Mouse (Mus musculus): ENCODE measurements around the gene P4hb. TPM values are rescaled to one million over a fixed set of nuclear protein-coding genes. Genes with fewer than 3 reads are reported as not detected.
"Not testable (repeated sequence)": the region's sequence is repeated elsewhere in the genome, so short reads cannot be mapped to it uniquely, and the experiment has no call there.

Gene P4hb
- polyA plus RNA-seq, 1 experiment from 2014 or later: 504 TPM

DNA sequence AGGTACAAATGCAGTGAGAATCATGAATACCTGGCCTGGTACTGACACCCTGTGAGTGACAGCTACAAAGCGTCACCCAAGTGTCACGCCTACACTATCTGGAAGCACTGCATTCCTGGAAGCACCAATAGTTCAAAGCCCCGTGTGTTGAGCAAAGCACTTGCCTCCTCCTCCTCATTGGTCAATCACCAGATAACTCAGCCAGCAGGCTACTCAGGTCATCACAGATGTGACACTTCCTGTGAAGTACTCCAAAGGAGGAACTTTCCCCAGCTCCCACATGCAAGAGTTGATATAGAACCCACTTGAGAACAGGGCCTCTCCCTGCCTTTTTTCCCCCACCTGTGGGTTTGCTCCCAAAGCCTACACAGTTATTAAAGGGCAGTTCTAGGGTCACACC is 1.9 kb downstream of the P4hb start:
- H3K9me3 ChIP-seq (ENCODE audit: control insufficient read depth, low read length): no peaks in the 10 kb centered on the region
- peak overlapping the region; percentile 86; the same call in 1 of the 2 replicates for H3K4me2 ChIP-seq (replicated peaks; ENCODE audit: low read depth, low read length)
- H3K27ac ChIP-seq (ENCODE audit: low read depth, low read length): no peak overlapping the region
- WGBS: 90% methylated on average over 3 of the region's 3 CpGs
- no peaks in the 10 kb centered on the region for H3K27me3 ChIP-seq (ENCODE audit: control insufficient read depth, insufficient read depth, low read length)
- DNase-seq (ENCODE audit: low spot score) (no peak), ATAC-seq (ENCODE audit: low FRiP score) (no peak)
- peaks cover 15% of the 10 kb centered on the region for H3K36me3 ChIP-seq (ENCODE audit: control insufficient read depth, insufficient read depth, low read length)
- peaks cover 14% of the 10 kb centered on the region; the same call in 1 of the 2 replicates for H3K4me1 ChIP-seq (replicated peaks; ENCODE audit: control insufficient read depth, insufficient read depth, low read length)
- peak overlapping the region; percentile 99; the same call in 1 of the 2 replicates for H3K4me3 ChIP-seq (ENCODE audit: low read depth, low read length)
- H3K9ac ChIP-seq (ENCODE audit: low read depth, low read length): peak overlapping the region; percentile 96; the same call in 1 of the 2 replicates

DNA sequence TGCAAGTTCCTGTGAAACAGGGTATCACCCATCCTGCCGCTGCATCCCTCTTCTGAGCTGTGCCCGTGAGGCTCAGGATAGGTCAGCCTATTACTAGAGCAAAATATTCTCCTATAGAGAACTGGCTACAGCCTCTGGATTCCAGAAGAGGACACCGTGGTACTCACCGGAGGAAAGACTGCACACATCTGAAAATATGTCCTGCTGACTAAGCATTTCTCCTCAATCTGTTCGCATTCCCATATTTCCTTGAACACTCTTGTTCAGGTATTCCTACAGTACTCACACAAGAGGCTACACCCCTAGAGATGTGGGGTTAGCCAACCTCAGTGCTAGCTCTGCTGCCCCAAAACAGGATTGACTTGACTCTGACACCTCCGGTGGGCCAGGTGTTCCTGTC is 4.7 kb downstream of the P4hb start:
- WGBS: 96% methylated on average over 6 of the region's 6 CpGs
- ATAC-seq (ENCODE audit: low FRiP score) (no peak), DNase-seq (ENCODE audit: low spot score) (no peak)
- no peak overlapping the region for H3K27ac ChIP-seq (ENCODE audit: low read depth, low read length)
- H3K4me3 ChIP-seq (ENCODE audit: low read depth, low read length): no peak overlapping the region
- no peak overlapping the region for H3K4me2 ChIP-seq (replicated peaks; ENCODE audit: low read depth, low read length)
- no peaks in the 10 kb centered on the region for H3K27me3 ChIP-seq (ENCODE audit: control insufficient read depth, insufficient read depth, low read length)
- H3K9me3 ChIP-seq (ENCODE audit: control insufficient read depth, low read length): no peaks in the 10 kb centered on the region
- no peak overlapping the region for H3K9ac ChIP-seq (ENCODE audit: low read depth, low read length)
- peaks cover 8% of the 10 kb centered on the region; the same call in 1 of the 2 replicates for H3K4me1 ChIP-seq (replicated peaks; ENCODE audit: control insufficient read depth, insufficient read depth, low read length)
- H3K36me3 ChIP-seq (ENCODE audit: control insufficient read depth, insufficient read depth, low read length): peaks cover 23% of the 10 kb centered on the region

DNA sequence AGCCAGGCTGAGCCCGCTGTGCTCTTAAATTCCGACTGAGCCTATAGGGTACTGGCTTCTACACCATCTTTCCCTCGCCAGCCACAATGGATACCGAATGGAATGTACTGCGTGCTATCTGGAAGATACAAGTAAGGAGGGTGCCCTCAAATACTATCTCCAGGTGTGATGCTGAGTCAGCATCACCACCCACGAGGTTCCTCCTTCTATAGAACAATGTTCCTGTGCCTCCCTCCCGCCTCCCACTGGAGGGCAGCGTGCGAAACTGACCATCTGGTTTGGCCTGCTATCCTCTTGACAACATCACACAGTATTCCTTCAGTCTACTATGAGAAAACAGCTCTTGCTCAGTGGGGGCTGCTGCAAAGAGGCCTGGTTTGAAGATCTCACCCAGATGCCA is 7.9 kb downstream of the P4hb start:
- H3K27me3 ChIP-seq (ENCODE audit: control insufficient read depth, insufficient read depth, low read length): no peaks in the 10 kb centered on the region
- H3K27ac ChIP-seq (ENCODE audit: low read depth, low read length): no peak overlapping the region
- DNase-seq (ENCODE audit: low spot score): no peak
- H3K36me3 ChIP-seq (ENCODE audit: control insufficient read depth, insufficient read depth, low read length): peaks cover 41% of the 10 kb centered on the region
- no peak overlapping the region for H3K9ac ChIP-seq (ENCODE audit: low read depth, low read length)
- H3K4me3 ChIP-seq (ENCODE audit: low read depth, low read length): no peak overlapping the region
- 87% methylated on average over 9 of the region's 9 CpGs for WGBS
- H3K4me2 ChIP-seq (replicated peaks; ENCODE audit: low read depth, low read length): no peak overlapping the region
- no peak for ATAC-seq (ENCODE audit: low FRiP score)
- H3K9me3 ChIP-seq (ENCODE audit: control insufficient read depth, low read length): no peaks in the 10 kb centered on the region
- H3K4me1 ChIP-seq (replicated peaks; ENCODE audit: control insufficient read depth, insufficient read depth, low read length): no peaks in the 10 kb centered on the region

DNA sequence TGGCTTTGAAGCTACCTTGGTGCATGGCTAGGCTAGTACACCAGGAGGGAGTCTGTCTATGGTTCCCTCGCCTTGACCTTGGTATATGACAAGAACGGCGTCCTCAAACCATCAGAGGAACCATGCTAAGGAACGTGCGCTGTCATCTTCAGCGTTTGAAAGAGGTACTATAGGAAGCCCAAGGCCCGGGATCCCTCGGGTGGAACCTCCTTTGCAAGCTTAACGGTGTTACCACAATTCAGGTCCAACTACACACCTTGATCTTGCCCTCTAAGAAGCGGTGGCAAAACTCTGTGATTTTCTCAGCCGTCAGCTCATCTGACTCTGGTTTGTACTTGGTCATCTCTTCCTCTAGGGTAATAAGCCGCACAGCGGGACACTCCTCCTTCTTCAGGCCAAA is 10.1 kb downstream of the P4hb start:
- no peak for DNase-seq (ENCODE audit: low spot score)
- H3K4me2 ChIP-seq (replicated peaks; ENCODE audit: low read depth, low read length): no peak overlapping the region
- peaks cover 35% of the 10 kb centered on the region for H3K36me3 ChIP-seq (ENCODE audit: control insufficient read depth, insufficient read depth, low read length)
- H3K9me3 ChIP-seq (ENCODE audit: control insufficient read depth, low read length): no peaks in the 10 kb centered on the region
- H3K4me1 ChIP-seq (replicated peaks; ENCODE audit: control insufficient read depth, insufficient read depth, low read length): no peaks in the 10 kb centered on the region
- no peak overlapping the region for H3K4me3 ChIP-seq (ENCODE audit: low read depth, low read length)
- WGBS: 96% methylated on average over 13 of the region's 13 CpGs
- no peak for ATAC-seq (ENCODE audit: low FRiP score)
- no peaks in the 10 kb centered on the region for H3K27me3 ChIP-seq (ENCODE audit: control insufficient read depth, insufficient read depth, low read length)
- H3K9ac ChIP-seq (ENCODE audit: low read depth, low read length): no peak overlapping the region
- no peak overlapping the region for H3K27ac ChIP-seq (ENCODE audit: low read depth, low read length)

DNA sequence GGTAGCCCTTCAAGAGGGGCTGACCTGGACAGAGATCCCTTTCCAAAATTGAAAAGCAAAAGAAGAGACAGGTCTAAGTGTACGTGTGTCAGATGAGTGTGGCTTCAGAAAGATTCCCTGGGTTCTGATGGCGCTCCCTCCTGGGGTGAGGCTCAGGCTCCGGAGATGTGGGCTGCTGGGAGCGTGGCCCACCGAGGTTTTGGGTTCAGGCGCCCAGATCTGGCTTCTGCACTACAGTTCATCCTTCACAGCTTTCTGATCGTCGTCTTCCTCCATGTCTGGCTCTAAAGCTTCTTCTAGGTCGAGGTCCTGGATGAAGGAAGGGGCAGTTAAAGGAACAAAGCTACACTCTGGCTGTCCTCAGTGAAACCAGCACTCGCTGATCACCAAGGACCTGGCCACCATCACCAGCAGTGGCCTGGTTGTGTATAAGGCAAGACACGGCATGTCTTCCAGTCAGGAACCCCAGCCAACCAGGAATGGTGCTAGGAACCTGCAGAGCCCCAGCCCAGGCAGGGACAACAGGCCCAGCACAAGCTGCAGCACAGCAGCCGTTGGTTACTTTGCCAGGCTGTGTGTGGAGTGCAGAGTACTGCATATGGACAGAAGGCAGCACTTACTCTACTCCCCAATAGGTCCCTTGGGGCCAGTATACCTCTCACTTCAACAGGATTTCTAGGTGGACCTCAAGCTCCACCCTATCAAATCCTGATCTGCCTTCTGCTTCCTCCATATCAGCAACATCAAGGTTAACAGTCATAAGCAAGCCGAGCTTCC is 11.9 kb downstream of the P4hb start:
- H3K27ac ChIP-seq (ENCODE audit: low read depth, low read length): no peak overlapping the region
- ATAC-seq (ENCODE audit: low FRiP score): no peak
- H3K36me3 ChIP-seq (ENCODE audit: control insufficient read depth, insufficient read depth, low read length): peaks cover 30% of the 10 kb centered on the region
- no peak for DNase-seq (ENCODE audit: low spot score)
- no peak overlapping the region for H3K9ac ChIP-seq (ENCODE audit: low read depth, low read length)
- 94% methylated on average over 13 of the region's 13 CpGs for WGBS
- no peaks in the 10 kb centered on the region for H3K4me1 ChIP-seq (replicated peaks; ENCODE audit: control insufficient read depth, insufficient read depth, low read length)
- H3K9me3 ChIP-seq (ENCODE audit: control insufficient read depth, low read length): no peaks in the 10 kb centered on the region
- H3K4me2 ChIP-seq (replicated peaks; ENCODE audit: low read depth, low read length): no peak overlapping the region
- H3K4me3 ChIP-seq (ENCODE audit: low read depth, low read length): no peak overlapping the region
- no peaks in the 10 kb centered on the region for H3K27me3 ChIP-seq (ENCODE audit: control insufficient read depth, insufficient read depth, low read length)

DNA sequence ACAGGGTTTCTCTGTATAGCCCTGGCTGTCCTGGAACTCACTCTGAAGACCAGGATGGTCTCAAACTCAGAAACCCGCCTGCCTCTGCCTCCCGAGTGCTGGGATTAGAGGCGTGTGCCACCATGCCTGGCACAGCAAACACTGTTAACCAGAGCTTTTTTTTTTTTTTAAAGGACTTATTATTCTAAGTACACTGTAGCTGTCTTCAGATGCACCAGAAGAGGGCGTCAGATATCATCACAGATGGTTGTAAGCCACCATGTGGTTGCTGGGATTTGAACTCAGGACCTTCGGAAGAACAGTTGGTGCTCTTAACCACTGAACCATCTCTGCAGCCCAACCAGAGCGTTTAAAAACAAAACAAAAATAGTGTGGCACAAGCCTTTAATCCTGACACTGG is 14.2 kb downstream of the P4hb start:
- not testable (repeated sequence) for H3K4me1 ChIP-seq (replicated peaks; ENCODE audit: control insufficient read depth, insufficient read depth, low read length); H3K27ac ChIP-seq (ENCODE audit: low read depth, low read length); DNase-seq (ENCODE audit: low spot score); H3K4me3 ChIP-seq (ENCODE audit: low read depth, low read length); H3K27me3 ChIP-seq (ENCODE audit: control insufficient read depth, insufficient read depth, low read length); ATAC-seq (ENCODE audit: low FRiP score); H3K4me2 ChIP-seq (replicated peaks; ENCODE audit: low read depth, low read length); H3K9ac ChIP-seq (ENCODE audit: low read depth, low read length); H3K9me3 ChIP-seq (ENCODE audit: control insufficient read depth, low read length)
- H3K36me3 ChIP-seq (ENCODE audit: control insufficient read depth, insufficient read depth, low read length): peaks cover 22% of the 10 kb centered on the region
- WGBS: 90% methylated on average over 6 of the region's 6 CpGs

DNA sequence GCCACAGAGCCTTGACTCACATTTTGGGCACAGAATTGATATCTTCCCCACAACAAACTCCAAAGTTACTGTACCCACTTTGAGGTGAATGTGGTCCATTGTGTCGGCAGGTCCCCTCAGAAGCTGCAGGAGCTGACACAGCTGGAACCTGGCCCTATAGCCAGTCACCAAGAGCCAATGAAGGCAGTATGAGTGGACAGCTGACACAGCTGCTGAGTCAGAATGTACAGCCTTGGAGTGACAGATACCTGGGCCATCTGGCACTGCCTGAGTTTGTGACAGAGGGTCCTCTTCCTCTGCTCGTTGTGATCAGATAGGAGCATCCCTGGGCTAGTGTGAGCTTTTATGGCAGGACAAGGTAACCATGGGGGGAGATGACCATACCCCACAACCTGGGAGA is 17.8 kb downstream of the P4hb start:
- Histone ChIP-seq H3K27ac (ENCODE audit: low read depth, low read length) (no peak overlapping the region), H3K4me1 (replicated peaks; ENCODE audit: control insufficient read depth, insufficient read depth, low read length) (no peaks in the 10 kb centered on the region), H3K36me3 (ENCODE audit: control insufficient read depth, insufficient read depth, low read length) (peaks cover 4% of the 10 kb centered on the region; the same call in 1 of the 2 replicates), H3K4me2 (replicated peaks; ENCODE audit: low read depth, low read length) (no peak overlapping the region), H3K9ac (ENCODE audit: low read depth, low read length) (no peak overlapping the region), H3K27me3 (ENCODE audit: control insufficient read depth, insufficient read depth, low read length) (no peaks in the 10 kb centered on the region), H3K4me3 (ENCODE audit: low read depth, low read length) (no peak overlapping the region), H3K9me3 (ENCODE audit: control insufficient read depth, low read length) (no peaks in the 10 kb centered on the region)
- no peak for DNase-seq (ENCODE audit: low spot score)
- 85% methylated on average over 2 of the region's 2 CpGs for WGBS
- no peak for ATAC-seq (ENCODE audit: low FRiP score)

DNA sequence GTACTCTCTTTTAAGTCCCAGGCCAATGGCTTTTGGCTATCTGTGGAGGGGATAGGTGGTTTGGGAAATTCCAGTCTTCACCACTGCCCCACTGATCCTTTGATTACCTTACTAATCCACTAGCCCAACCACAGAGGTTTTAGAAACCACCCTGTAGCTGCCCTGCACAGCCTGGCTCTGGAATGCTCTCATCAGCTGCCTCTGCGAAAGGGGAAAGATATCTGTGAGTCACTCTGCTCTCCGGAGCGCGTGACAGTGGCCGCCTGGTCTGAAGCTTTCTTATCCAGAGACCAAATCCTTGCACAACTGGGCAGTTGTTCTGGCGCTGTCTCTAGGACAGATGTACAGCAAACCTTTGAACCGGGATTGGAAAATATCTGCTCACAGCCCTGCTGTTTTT is 18.2 kb downstream of the P4hb start:
- Histone ChIP-seq H3K4me3 (ENCODE audit: low read depth, low read length) (no peak overlapping the region), H3K4me1 (replicated peaks; ENCODE audit: control insufficient read depth, insufficient read depth, low read length) (peaks cover 3% of the 10 kb centered on the region), H3K36me3 (ENCODE audit: control insufficient read depth, insufficient read depth, low read length) (no peaks in the 10 kb centered on the region; the same call in 1 of the 2 replicates), H3K9me3 (ENCODE audit: control insufficient read depth, low read length) (no peaks in the 10 kb centered on the region), H3K27ac (ENCODE audit: low read depth, low read length) (no peak overlapping the region), H3K9ac (ENCODE audit: low read depth, low read length) (no peak overlapping the region), H3K4me2 (replicated peaks; ENCODE audit: low read depth, low read length) (no peak overlapping the region), H3K27me3 (ENCODE audit: control insufficient read depth, insufficient read depth, low read length) (no peaks in the 10 kb centered on the region)
- ATAC-seq (ENCODE audit: low FRiP score) (no peak), DNase-seq (ENCODE audit: low spot score) (no peak)
- WGBS: 90% methylated on average over 7 of the region's 7 CpGs

DNA sequence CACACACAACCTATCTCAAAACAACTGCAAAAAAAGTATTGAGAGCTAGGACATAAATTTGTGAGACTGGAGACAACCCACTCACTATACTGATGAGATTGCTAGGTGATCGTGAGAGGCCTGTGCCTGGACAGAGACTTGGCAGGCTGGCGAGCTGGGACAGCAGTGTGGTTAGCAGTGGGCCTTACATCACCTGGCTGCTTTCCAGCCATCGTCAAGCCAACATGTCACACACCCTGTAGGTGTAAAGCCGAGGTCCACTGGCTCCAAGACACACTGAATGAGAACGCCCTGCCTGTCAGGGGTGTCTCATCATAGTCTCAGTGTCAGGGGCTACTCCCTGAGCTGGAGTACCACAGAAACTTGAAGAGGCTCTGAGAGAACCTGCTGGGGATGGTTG is 20.3 kb downstream of the P4hb start:
- WGBS: 75% methylated on average over 5 of the region's 5 CpGs
- Histone ChIP-seq H3K9ac (ENCODE audit: low read depth, low read length) (no peak overlapping the region), H3K4me3 (ENCODE audit: low read depth, low read length) (no peak overlapping the region), H3K9me3 (ENCODE audit: control insufficient read depth, low read length) (no peaks in the 10 kb centered on the region), H3K4me1 (replicated peaks; ENCODE audit: control insufficient read depth, insufficient read depth, low read length) (peaks cover 10% of the 10 kb centered on the region), H3K27me3 (ENCODE audit: control insufficient read depth, insufficient read depth, low read length) (no peaks in the 10 kb centered on the region), H3K4me2 (replicated peaks; ENCODE audit: low read depth, low read length) (no peak overlapping the region), H3K36me3 (ENCODE audit: control insufficient read depth, insufficient read depth, low read length) (no peaks in the 10 kb centered on the region), H3K27ac (ENCODE audit: low read depth, low read length) (no peak overlapping the region)
- DNase-seq (ENCODE audit: low spot score) (no peak), ATAC-seq (ENCODE audit: low FRiP score) (no peak)

Data from hindbrain, embryonic 11.5 days (tissue).